Mouse (Mus musculus) brain, adult 2 months (tissue): Measurements from ENCODE around the gene Vmn2r112.
"Not testable (repeated sequence)": the region's sequence is repeated elsewhere in the genome, so short reads cannot be mapped to it uniquely, and the experiment has no call there.

Experiments
- DNase-seq: peaks from one replicate; pipeline ENCODE4 v3.0.0; 2011; ENCODE audit warnings: low read depth, low spot score

Gene Vmn2r112

DNA sequence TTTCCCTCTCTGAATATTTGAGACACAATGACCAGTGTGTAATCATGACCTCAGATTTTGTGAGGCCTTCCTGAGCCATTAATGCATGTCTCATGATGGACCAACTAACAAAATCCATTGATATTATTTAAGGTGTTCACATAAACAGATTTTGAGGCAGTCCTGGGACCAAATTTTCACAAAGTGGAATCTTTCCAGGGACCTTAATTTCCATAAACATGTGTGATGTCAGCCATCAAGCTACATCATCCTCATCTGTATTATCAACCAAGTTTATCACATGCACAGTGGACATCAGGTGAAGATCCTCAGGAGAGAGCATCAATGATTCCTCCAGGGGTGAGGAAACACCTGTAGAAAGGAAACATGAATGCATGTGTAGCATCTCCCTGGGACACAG, at the start of gene Vmn2r112:
Vmn2r112 (plus strand) TSS at position 301 of the 400 bp plus-strand sequence.
- DNase-seq: not testable (repeated sequence)

DNA sequence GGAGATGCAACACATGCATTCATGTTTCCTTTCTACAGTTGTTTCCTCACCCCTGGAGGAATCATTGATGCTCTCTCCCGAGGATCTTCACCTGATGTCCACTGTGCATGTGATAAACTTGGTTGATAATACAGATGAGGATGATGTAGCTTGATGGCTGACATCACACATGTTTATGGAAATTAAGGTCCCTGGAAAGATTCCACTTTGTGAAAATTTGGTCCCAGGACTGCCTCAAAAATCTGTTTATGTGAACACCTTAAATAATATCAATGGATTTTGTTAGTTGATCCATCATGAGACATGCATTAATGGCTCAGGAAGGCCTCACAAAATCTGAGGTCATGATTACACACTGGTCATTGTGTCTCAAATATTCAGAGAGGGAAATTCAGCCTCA, 27.4 kb upstream of the Vmn2r112 start, which contains the start of gene Vmn2r111:
Vmn2r111 (minus strand) TSS at position 101 of the 400 bp plus-strand sequence.
- DNase-seq: not testable (repeated sequence)

GRCm38 (mm10) chr17:22630646-22631045, 29.9 kb downstream of the Vmn2r112 start:
- no peak for DNase-seq
